Mouse (Mus musculus) midbrain, embryonic 11.5 days (tissue): ENCODE data around the gene Sf3a2. TPM values are rescaled to one million over a fixed set of nuclear protein-coding genes. Genes with fewer than 3 reads are reported as not detected.

Experiments
- ATAC-seq: fragments of 200-750 bp; cut with Nextera tagmentation; 2 replicates; pipeline ENCODE4 v1.8.0; 2017; ENCODE audit warnings: moderate TSS enrichment, moderate library complexity; ENCODE audit not compliant: low FRiP score
- DNase-seq: peaks from one replicate; pipeline ENCODE4 v3.0.0; 2015; ENCODE audit warnings: low spot score; ENCODE audit errors: missing footprints
- H3K27ac ChIP-seq: fragments of 300-500 bp; sonication (generic); 2 replicates; pipeline ENCODE4 v1.5.1; 2014; ENCODE audit warnings: low read depth, low read length
- H3K27me3 ChIP-seq: fragments of 300-500 bp; sonication (generic); 2 replicates; pipeline ENCODE4 v1.6.1; 2014; ENCODE audit warnings: mild to moderate bottlenecking, low read length, moderate library complexity, mixed read lengths; ENCODE audit not compliant: control insufficient read depth, insufficient read depth
- H3K36me3 ChIP-seq: fragments of 300-500 bp; sonication (generic); 2 replicates; pipeline ENCODE4 v1.6.1; 2014; ENCODE audit warnings: mild to moderate bottlenecking, low read length, moderate library complexity, mixed read lengths; ENCODE audit not compliant: control insufficient read depth, insufficient read depth
- H3K4me1 ChIP-seq: fragments of 300-500 bp; sonication (generic); 2 replicates; pipeline ENCODE4 v1.6.1; 2014; ENCODE audit warnings: low read length; ENCODE audit not compliant: control insufficient read depth, insufficient read depth
- H3K4me2 ChIP-seq: fragments of 300-500 bp; sonication (generic); 2 replicates; pipeline ENCODE4 v1.6.1; 2014; ENCODE audit warnings: mild to moderate bottlenecking, moderate library complexity
- H3K4me3 ChIP-seq: fragments of 300-500 bp; sonication (generic); 2 replicates; pipeline ENCODE4 v1.5.1; 2014; ENCODE audit warnings: low read depth, low read length
- H3K9ac ChIP-seq: fragments of 300-500 bp; sonication (generic); 2 replicates; pipeline ENCODE4 v1.6.1; 2014; ENCODE audit warnings: low read length
- H3K9me3 ChIP-seq: fragments of 300-500 bp; sonication (generic); 2 replicates; pipeline ENCODE4 v1.6.1; 2016; ENCODE audit warnings: low read length; ENCODE audit not compliant: control insufficient read depth
- WGBS: fragments of 180-500 bp; shearing (Covaris S2); extraction: QIAGEN DNeasy Blood & Tissue Kit; methylation state at CpG from one replicate; pipeline ENCODE4 v1.1.7; 2014; 5-methylcytosine and 5-hydroxymethylcytosine counted together
- polyA plus RNA-seq: library from polyadenylated mRNA; unstranded; fragments of >200 nt; fragmentation: Nextera tagmentation; extraction: Ambion mirVana; gene quantifications from 2 replicates; pipeline ENCODE4 v1.2.1, GENCODE M21; 2014

Gene Sf3a2
- polyA plus RNA-seq, 1 experiment from 2014 or later = 104 TPM

GRCm38 (mm10) chr10:80787517-80787916, 10.5 kb upstream of the Sf3a2 start:
- H3K4me3 ChIP-seq = no peak overlapping the region
- H3K4me2 ChIP-seq = no peak overlapping the region
- no peaks in the 10 kb centered on the region for H3K4me1 ChIP-seq
- peaks cover 55% of the 10 kb centered on the region for H3K36me3 ChIP-seq
- H3K27ac ChIP-seq = no peak overlapping the region
- H3K9me3 ChIP-seq = no peaks in the 10 kb centered on the region
- ATAC-seq (no peak), DNase-seq (no peak)
- no peaks in the 10 kb centered on the region for H3K27me3 ChIP-seq
- WGBS = 78% methylated on average over 2 of the region's 2 CpGs
- no peak overlapping the region for H3K9ac ChIP-seq

GRCm38 (mm10) chr10:80790761-80791404, 7.1 kb upstream of the Sf3a2 start:
- no peak for DNase-seq
- Histone ChIP-seq H3K27ac (no peak overlapping the region), H3K9ac (no peak overlapping the region), H3K27me3 (no peaks in the 10 kb centered on the region), H3K4me2 (no peak overlapping the region), H3K4me1 (no peaks in the 10 kb centered on the region), H3K9me3 (no peaks in the 10 kb centered on the region), H3K4me3 (no peak overlapping the region), H3K36me3 (peaks cover 42% of the 10 kb centered on the region)
- WGBS = 91% methylated on average over 19 of the region's 19 CpGs
- ATAC-seq = no peak

GRCm38 (mm10) chr10:80791476-80792174, 6.4 kb upstream of the Sf3a2 start:
- DNase-seq (no peak), ATAC-seq (no peak)
- Histone ChIP-seq H3K4me3 (no peak overlapping the region), H3K27me3 (no peaks in the 10 kb centered on the region), H3K4me1 (peaks cover 5% of the 10 kb centered on the region), H3K27ac (no peak overlapping the region), H3K4me2 (no peak overlapping the region), H3K9me3 (no peaks in the 10 kb centered on the region), H3K36me3 (peaks cover 37% of the 10 kb centered on the region), H3K9ac (no peak overlapping the region)
- WGBS = 85% methylated on average over 33 of the region's 33 CpGs

GRCm38 (mm10) chr10:80792175-80793032, 5.6 kb upstream of the Sf3a2 start:
- DNase-seq (no peak), ATAC-seq (no peak)
- Histone ChIP-seq H3K27ac (no peak overlapping the region), H3K9me3 (no peaks in the 10 kb centered on the region), H3K9ac (no peak overlapping the region), H3K27me3 (no peaks in the 10 kb centered on the region), H3K36me3 (peaks cover 37% of the 10 kb centered on the region), H3K4me3 (no peak overlapping the region), H3K4me1 (peaks cover 12% of the 10 kb centered on the region), H3K4me2 (no peak overlapping the region)
- WGBS = 79% methylated on average over 41 of the region's 41 CpGs

- Histone ChIP-seq H3K36me3 (peaks cover 33% of the 10 kb centered on the region), H3K27me3 (no peaks in the 10 kb centered on the region), H3K4me2 (no peak overlapping the region), H3K27ac (no peak overlapping the region), H3K4me1 (peaks cover 12% of the 10 kb centered on the region), H3K9me3 (no peaks in the 10 kb centered on the region), H3K9ac (no peak overlapping the region), H3K4me3 (no peak overlapping the region)
- ATAC-seq (no peak), DNase-seq (no peak)
- 93% methylated on average over 13 of the region's 13 CpGs for WGBS
Observed at GRCm38 (mm10) chr10:80793033-80793784, 4.8 kb upstream of the Sf3a2 start.

- no peak overlapping the region for H3K9ac ChIP-seq
- no peaks in the 10 kb centered on the region for H3K9me3 ChIP-seq
- H3K27ac ChIP-seq = no peak overlapping the region
- peaks cover 12% of the 10 kb centered on the region for H3K4me1 ChIP-seq
- 95% methylated on average over 4 of the region's 4 CpGs for WGBS
- peaks cover 29% of the 10 kb centered on the region for H3K36me3 ChIP-seq
- DNase-seq (no peak), ATAC-seq (no peak)
- no peaks in the 10 kb centered on the region for H3K27me3 ChIP-seq
- no peak overlapping the region for H3K4me2 ChIP-seq
- no peak overlapping the region for H3K4me3 ChIP-seq
Observed at GRCm38 (mm10) chr10:80793803-80794202, 4.2 kb upstream of the Sf3a2 start.

- no peaks in the 10 kb centered on the region for H3K9me3 ChIP-seq
- H3K9ac ChIP-seq = no peak overlapping the region
Observed at GRCm38 (mm10) chr10:80794750-80795149, 3.2 kb upstream of the Sf3a2 start.

GRCm38 (mm10) chr10:80796307-80796848, 1.6 kb upstream of the Sf3a2 start:
- WGBS = 85% methylated on average over 9 of the region's 9 CpGs

More at GRCm38 (mm10) chr10:80794750-80795149, 3.2 kb upstream of the Sf3a2 start:
- no peak for ATAC-seq
- no peak for DNase-seq
- peaks cover 28% of the 10 kb centered on the region for H3K36me3 ChIP-seq
- 95% methylated on average over 8 of the region's 8 CpGs for WGBS
- peaks cover 18% of the 10 kb centered on the region for H3K4me1 ChIP-seq
- no peaks in the 10 kb centered on the region for H3K27me3 ChIP-seq
- H3K27ac ChIP-seq = no peak overlapping the region
- H3K4me3 ChIP-seq = no peak overlapping the region
- H3K4me2 ChIP-seq = no peak overlapping the region

More at GRCm38 (mm10) chr10:80796307-80796848, 1.6 kb upstream of the Sf3a2 start:
- peaks cover 22% of the 10 kb centered on the region for H3K36me3 ChIP-seq
- peak overlapping the region; percentile 99 for H3K4me3 ChIP-seq
- H3K27ac ChIP-seq = no peak overlapping the region
- no peaks in the 10 kb centered on the region for H3K9me3 ChIP-seq
- H3K9ac ChIP-seq = peak overlapping the region; percentile 98
- H3K27me3 ChIP-seq = no peaks in the 10 kb centered on the region
- DNase-seq (no peak), ATAC-seq (no peak)
- peaks cover 24% of the 10 kb centered on the region for H3K4me1 ChIP-seq
- peak overlapping the region; percentile 96 for H3K4me2 ChIP-seq
